Mouse (Mus musculus) gonadal fat pad, adult 2 months (tissue): ENCODE data around the gene Chn1. TPM values are rescaled to one million over a fixed set of nuclear protein-coding genes. Genes with fewer than 3 reads are reported as not detected.

Experiments used
- DNase-seq: peaks from one replicate; pipeline ENCODE4 v3.0.0-alpha.2; 2012; ENCODE audit warnings: low read depth
- polyA plus RNA-seq: library from polyadenylated mRNA; depleted of rRNA; stranded (reverse); fragments of >200 nt; gene quantifications from 2 replicates; pipeline ENCODE4 v1.2.3, GENCODE M21; 2012

The Chn1 gene
- polyA plus RNA-seq, 1 experiment, result 18.1 TPM

- no peak for DNase-seq
Measured at GRCm38 (mm10) chr2:73746375-73746770, 28.8 kb downstream of the Chn1 start.

GRCm38 (mm10) chr2:73745647-73746374 lies 29.3 kb downstream of the Chn1 start:
- no peak for DNase-seq

- no peak for DNase-seq
Measured at GRCm38 (mm10) chr2:73741286-73741685, 33.9 kb downstream of the Chn1 start.

GRCm38 (mm10) chr2:73727868-73728267 lies 47.3 kb downstream of the Chn1 start:
- no peak for DNase-seq

DNA sequence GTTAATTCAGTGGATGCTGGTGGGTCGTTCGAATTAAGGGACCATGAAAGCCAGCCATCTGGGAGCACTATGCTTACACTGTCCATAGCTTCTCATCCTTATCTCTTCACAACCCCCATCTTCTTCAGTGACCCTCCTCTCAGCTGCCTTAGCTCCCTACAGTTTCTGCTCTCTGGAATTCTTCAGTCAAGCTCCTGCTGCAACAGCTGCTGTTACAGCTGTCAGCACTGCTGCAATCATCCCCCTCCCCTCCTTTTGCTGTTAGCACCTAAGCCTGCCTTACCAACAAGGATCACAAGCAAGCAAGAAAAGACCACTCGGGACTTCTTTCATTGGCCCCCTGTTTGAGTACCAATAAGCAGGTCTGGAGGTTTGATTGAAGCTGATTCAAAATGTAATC lies 50.2 kb downstream of the Chn1 start:
- DNase-seq, result no peak

DNA sequence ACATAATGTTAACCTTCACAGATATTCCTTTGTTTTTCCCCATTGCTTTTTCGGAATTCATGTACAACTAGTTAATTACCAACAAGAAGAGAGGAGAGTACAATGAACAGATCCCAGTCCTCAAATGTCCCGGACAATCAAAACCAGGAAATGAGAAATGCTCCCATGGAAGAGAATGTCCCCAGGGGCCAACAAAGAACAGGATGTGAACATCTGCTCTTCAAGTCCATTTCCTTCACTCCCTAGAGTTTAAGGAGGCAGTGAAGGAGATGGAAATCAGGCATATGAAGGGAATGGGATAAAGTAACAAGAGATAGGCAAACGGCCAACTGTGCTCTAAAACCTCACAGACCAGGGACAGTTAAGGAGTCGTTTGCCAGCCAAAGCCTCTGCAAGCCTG lies 53.3 kb downstream of the Chn1 start:
- DNase-seq, result no peak

GRCm38 (mm10) chr2:73712481-73712880 lies 62.7 kb downstream of the Chn1 start:
- no peak for DNase-seq

GRCm38 (mm10) chr2:73693045-73693444 lies 82.1 kb downstream of the Chn1 start:
- DNase-seq, result no peak

DNA sequence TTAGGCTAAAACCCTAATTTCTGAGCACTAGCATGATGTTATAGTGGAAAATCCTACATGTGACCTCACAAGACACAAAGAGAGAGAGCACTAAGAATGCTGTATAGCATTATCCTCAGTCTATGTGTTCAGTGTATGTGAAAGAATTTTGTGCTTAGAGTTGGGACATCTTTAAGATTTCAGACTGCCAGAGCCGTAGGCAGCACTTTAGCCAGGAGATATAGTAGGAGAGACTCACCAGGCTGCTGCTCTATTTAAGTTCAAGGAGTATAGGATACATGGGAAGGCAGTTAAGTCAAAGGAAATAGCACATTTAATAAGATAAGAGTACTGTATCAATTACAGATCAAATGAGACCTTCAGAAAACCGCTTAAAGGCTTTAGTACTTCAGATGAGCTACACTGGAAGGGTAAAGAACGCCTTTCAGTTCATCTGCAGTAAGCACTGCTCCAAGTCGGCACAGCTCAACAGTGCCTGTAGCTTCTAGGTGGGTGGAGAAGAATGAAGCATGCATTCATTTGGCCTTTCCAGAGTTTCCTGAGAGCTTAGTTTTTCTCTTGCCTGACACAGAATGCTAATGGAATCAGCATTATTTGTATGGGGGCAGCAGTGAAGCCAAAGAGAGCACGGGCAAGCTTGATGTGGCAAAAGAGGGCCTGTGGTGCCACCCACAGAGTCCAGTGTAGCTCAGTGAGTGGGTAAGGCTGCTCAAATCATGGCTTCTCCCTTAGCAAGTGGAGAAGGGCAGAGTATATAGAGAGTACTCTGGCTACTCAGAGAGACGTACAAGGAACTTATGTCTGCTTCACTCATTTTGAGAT lies 84.2 kb downstream of the Chn1 start:
- no peak for DNase-seq

GRCm38 (mm10) chr2:73682500-73682899 lies 92.6 kb downstream of the Chn1 start:
- DNase-seq, result no peak

DNA sequence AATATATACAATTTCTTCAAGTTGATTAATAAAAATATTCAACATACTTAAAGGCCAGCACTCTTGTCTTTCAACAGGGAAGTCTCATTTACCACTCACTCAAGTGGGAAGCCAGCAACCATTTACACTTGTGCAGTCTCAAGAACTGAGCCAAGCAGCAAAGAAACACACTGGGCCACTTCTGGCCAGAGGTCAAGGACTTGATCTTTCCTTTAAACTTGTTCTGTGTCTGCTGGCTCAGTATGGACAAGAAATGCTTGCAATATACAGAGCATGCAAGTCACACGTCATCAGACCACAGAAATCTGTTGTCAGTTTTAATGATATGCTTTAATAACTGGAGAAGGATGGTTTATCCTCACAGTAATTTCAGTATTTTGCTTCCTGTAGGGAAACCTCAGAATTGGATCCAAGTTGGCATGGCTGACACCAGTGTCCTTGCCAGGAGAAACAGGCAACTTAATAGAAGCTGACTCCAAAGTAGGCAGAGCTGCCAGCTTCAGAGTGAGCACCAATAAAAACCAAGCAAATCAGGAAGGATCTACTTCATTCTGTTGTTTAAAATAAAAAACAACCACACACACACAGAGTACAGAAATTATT lies 94.6 kb downstream of the Chn1 start:
- DNase-seq, result no peak

GRCm38 (mm10) chr2:73668608-73669007 lies 106.5 kb downstream of the Chn1 start:
- no peak for DNase-seq

DNA sequence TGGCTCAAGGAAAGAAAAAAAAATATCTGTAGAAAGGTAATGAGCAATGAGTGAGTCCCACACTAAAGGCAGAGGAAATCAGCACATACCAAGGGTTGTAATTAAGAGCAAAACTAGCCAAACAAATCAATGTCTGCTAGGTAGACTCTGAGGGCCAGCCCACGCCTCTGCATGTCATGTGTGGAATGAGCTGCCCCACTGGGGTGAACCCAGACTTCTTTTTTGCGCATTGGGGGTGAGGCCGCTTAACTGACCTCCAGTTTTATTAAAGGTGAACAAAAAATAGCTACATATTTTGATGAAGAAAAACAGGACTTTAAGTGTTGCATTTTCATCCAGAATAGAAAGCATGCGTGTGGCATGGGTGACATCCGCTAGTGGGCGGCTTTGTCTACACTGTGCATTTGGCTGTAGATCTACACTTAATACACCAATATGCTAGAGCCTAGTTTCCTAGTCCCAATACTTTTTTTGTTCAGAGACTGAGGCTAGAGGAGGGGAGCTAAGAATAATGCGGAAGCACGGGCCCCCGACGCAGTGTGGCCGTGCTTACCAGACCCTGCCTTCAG lies 114.5 kb downstream of the Chn1 start:
- DNase-seq, result no peak

DNA sequence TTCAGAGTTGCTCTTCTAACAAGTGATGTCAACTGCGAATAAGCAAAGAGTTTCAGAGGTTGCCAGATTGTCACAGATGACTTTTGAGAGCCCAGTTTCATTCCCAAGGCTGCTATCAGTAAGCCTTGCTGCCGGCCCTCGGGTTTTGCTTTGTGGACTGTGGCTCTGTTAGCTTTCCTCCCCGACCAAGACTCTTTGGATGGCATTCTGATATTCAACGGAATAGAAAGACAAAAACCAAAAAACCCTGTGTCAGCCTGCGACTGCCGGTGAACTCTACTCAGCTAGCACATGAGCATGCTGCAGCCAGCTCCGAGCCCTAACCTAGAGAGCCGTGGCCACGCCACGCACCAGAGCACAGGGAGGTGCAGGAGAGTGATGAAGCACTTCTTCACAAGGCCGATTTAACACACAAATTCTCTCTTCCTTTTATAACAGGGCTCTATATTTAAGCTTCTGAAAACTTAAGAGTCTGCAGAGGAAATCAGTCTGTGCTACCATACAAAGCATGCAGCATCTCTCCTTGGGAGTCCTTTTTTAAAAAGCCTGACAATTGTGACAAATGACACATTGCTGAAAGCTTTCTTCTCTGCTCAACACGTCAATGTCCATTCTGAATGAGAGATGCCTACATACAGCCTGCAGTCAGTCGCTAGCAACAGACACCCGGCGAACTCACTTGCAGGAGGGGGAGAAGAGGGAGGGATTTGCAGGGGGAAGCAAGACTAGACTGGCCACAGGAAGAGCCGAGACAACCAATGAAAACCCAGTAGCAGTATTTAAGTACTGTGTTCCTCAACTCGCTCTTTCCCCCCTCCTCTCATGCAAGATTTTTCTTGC lies 115.2 kb downstream of the Chn1 start:
- no peak for DNase-seq

DNA sequence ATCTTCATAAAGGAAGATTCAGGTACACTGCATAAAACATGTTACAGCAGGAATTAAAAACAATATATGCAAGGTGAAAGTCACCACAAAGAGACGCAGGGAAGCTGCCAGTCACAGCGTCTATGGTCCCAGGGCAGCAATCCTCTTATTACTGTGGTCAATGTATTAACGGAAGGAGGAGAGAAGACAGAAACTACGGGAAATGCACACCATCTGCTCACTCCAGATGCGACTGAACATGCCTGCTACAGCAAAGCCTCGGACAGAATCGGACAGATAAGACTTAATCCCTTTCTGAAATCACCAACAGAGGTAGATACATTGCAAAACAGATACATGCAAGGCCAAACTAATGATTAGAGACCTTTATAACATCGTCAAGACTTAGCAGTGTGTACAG lies 116.1 kb downstream of the Chn1 start:
- DNase-seq, result no peak

- no peak for DNase-seq
Measured at GRCm38 (mm10) chr2:73657961-73658360, 117.2 kb downstream of the Chn1 start.

DNA sequence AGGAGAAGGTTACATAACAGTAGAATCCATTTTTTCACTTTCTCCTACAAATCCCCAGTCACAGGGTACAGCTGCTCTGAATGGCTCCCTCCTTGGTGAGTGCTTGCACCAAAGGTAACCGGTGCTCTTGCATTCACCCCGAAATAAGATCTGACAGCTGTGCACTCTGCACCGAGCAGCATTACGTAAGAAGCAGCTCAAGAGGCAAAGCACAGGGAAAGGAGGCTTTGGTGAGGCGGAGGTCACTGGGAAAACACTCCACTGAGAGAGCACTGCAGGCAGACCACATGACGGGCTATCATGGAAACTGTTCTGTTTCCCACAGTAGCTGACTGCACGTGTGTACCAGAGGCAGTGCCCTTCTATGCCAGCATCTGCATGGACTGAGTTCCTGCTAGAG lies 118.0 kb downstream of the Chn1 start:
- DNase-seq, result no peak

DNA sequence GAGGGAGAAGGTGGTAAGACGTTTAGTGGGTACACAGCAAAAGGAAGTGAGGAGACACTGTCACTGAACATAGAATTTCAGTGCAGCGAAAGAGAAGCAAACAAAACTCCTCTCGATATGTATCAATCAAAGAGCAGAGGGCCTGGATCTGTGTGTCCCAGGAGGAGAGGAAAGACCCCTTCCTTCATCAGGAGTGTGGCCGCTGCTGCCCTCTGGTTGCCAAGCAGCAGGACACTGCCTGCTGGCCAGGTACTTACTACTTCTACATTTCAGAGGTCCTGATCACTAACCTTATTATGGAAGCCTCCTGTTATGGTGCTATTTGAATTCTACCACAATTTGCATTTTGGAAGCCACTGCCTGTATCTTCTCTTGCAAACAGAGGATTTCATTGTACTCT lies 119.5 kb downstream of the Chn1 start:
- no peak for DNase-seq

- no peak for DNase-seq
Measured at GRCm38 (mm10) chr2:73654892-73655243, 120.3 kb downstream of the Chn1 start.

- DNase-seq, result no peak
Measured at GRCm38 (mm10) chr2:73654059-73654891, 120.9 kb downstream of the Chn1 start.

- DNase-seq, result no peak
Measured at GRCm38 (mm10) chr2:73637688-73638087, 137.5 kb downstream of the Chn1 start.
